Mouse (Mus musculus): ENCODE data around the gene Cacnb1. TPM values are rescaled to one million over a fixed set of nuclear protein-coding genes. Genes with fewer than 3 reads are reported as not detected.

Cacnb1 gene
- polyA plus RNA-seq, 1 experiment from 2014 or later = 9.0 TPM

GRCm38 (mm10) chr11:98050940-98051339, 28.1 kb upstream of the Cacnb1 start:
- H3K27me3 ChIP-seq (ENCODE audit: insufficient read depth, low read length) = peaks cover 14% of the 10 kb centered on the region
- WGBS = 21% methylated on average over 2 of the region's 2 CpGs

DNA sequence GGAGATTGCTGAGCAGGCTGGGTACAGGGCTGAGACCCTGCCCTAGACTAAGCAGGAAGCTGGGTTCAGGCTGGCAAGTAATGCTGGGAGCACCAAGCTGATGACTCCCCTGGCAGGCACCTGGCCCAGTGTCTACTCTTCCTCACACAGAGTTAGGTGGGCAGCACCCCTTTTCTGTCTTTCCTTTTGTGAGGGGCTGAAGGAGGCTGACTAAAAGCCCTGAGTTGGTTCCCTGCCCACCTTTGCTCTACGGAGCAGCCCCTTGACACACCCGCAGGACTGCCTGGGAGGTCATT, 27.6 kb upstream of the Cacnb1 start:
- Histone ChIP-seq H3K4me1 (replicated peaks; ENCODE audit: insufficient read depth, low read length) (peaks cover 11% of the 10 kb centered on the region), H3K9ac (ENCODE audit: low read depth, low read length) (no peak overlapping the region), H3K36me3 (ENCODE audit: insufficient read depth, low read length) (no peaks in the 10 kb centered on the region), H3K9me3 (replicated peaks; ENCODE audit: low read length) (no peaks in the 10 kb centered on the region), H3K27me3 (ENCODE audit: insufficient read depth, low read length) (peaks cover 14% of the 10 kb centered on the region), H3K27ac (no peak overlapping the region), H3K4me2 (ENCODE audit: low read length) (no peak overlapping the region), H3K4me3 (replicated peaks; ENCODE audit: low read depth, low read length) (no peak overlapping the region)
- WGBS = 21% methylated on average over 2 of the region's 2 CpGs
- no peak for TF ChIP-seq CTCF (IDR thresholded peaks at IDR 0.05; ENCODE audit: low read depth)
- DNase-seq (ENCODE audit: low spot score) = no peak
- ATAC-seq (replicated peaks; ENCODE audit: low FRiP score, low read depth) = no peak

More at GRCm38 (mm10) chr11:98050940-98051339, 28.1 kb upstream of the Cacnb1 start:
- DNase-seq (ENCODE audit: low spot score) = no peak
- no peak for TF ChIP-seq CTCF (IDR thresholded peaks at IDR 0.05; ENCODE audit: low read depth)
- H3K9ac ChIP-seq (ENCODE audit: low read depth, low read length) = no peak overlapping the region
- no peak overlapping the region for H3K4me3 ChIP-seq (replicated peaks; ENCODE audit: low read depth, low read length)
- ATAC-seq (replicated peaks; ENCODE audit: low FRiP score, low read depth) = no peak
- no peak overlapping the region for H3K27ac ChIP-seq
- no peaks in the 10 kb centered on the region for H3K36me3 ChIP-seq (ENCODE audit: insufficient read depth, low read length)
- no peak overlapping the region for H3K4me2 ChIP-seq (ENCODE audit: low read length)
- peaks cover 11% of the 10 kb centered on the region for H3K4me1 ChIP-seq (replicated peaks; ENCODE audit: insufficient read depth, low read length)
- H3K9me3 ChIP-seq (replicated peaks; ENCODE audit: low read length) = no peaks in the 10 kb centered on the region

DNA sequence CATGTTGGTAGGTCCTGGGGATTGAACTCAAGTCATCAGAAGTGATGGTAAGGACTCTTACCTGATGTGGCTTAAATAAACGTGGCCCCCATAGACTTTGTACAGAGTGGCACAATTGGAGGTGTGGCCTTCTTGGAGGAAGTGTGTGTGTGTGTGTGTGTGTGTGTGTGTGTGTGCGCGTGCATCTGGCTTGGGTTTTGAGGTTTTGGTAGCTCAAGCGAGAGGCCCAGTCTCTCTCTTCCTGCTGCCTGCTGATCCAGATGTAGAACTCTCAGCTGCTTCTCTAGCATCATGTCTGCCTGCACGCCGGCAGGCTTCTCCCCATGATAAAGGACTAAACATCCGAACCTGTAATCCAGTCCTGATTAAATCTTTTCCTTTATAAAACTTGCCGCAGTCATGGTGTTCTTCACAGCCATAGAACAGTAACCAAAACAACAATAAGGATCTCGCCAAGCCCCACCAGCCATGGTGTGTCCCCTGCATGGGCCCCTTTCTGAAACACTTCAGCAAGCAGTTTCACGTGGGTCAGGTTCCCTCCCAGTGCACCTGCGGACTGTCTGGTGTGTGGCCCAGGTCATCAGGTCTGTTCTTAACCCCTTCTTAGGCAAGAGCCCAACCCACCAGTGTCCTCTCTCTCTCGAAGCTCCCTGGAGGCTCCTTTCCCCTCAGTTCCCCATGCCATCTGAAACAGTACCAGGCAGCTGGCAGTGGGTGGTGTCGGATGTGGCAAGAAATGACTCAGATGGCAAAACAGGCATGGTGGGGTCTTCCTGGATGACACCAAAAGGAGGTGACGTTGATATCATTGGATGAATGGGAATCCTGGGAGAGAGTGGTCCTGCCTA, 27.1 kb upstream of the Cacnb1 start:
- no peaks in the 10 kb centered on the region for H3K9me3 ChIP-seq (replicated peaks; ENCODE audit: low read length)
- peaks cover 14% of the 10 kb centered on the region for H3K27me3 ChIP-seq (ENCODE audit: insufficient read depth, low read length)
- H3K36me3 ChIP-seq (ENCODE audit: insufficient read depth, low read length) = no peaks in the 10 kb centered on the region
- TF ChIP-seq CTCF (IDR thresholded peaks at IDR 0.05; ENCODE audit: low read depth) = no peak
- no peak overlapping the region for H3K4me3 ChIP-seq (replicated peaks; ENCODE audit: low read depth, low read length)
- H3K27ac ChIP-seq = no peak overlapping the region
- DNase-seq (ENCODE audit: low spot score) = no peak
- no peak overlapping the region for H3K9ac ChIP-seq (ENCODE audit: low read depth, low read length)
- H3K4me1 ChIP-seq (replicated peaks; ENCODE audit: insufficient read depth, low read length) = peaks cover 11% of the 10 kb centered on the region
- no peak for ATAC-seq (replicated peaks; ENCODE audit: low FRiP score, low read depth)
- H3K4me2 ChIP-seq (ENCODE audit: low read length) = no peak overlapping the region
- 56% methylated on average over 14 of the region's 14 CpGs for WGBS

GRCm38 (mm10) chr11:98047745-98048144, 24.9 kb upstream of the Cacnb1 start:
- Histone ChIP-seq H3K9ac (ENCODE audit: low read depth, low read length) (no peak overlapping the region), H3K27me3 (ENCODE audit: insufficient read depth, low read length) (peaks cover 13% of the 10 kb centered on the region), H3K36me3 (ENCODE audit: insufficient read depth, low read length) (no peaks in the 10 kb centered on the region), H3K9me3 (replicated peaks; ENCODE audit: low read length) (no peaks in the 10 kb centered on the region), H3K27ac (no peak overlapping the region), H3K4me3 (replicated peaks; ENCODE audit: low read depth, low read length) (no peak overlapping the region), H3K4me2 (ENCODE audit: low read length) (no peak overlapping the region), H3K4me1 (replicated peaks; ENCODE audit: insufficient read depth, low read length) (peaks cover 11% of the 10 kb centered on the region)
- TF ChIP-seq CTCF (IDR thresholded peaks at IDR 0.05; ENCODE audit: low read depth) = no peak
- whole genome bisulfite sequencing = 73% methylated on average over 4 of the region's 4 CpGs
- ATAC-seq (replicated peaks; ENCODE audit: low FRiP score, low read depth) (no peak), DNase-seq (ENCODE audit: low spot score) (no peak)

GRCm38 (mm10) chr11:98046466-98046865, 23.6 kb upstream of the Cacnb1 start:
- Histone ChIP-seq H3K9ac (ENCODE audit: low read depth, low read length) (no peak overlapping the region), H3K4me2 (ENCODE audit: low read length) (no peak overlapping the region), H3K36me3 (ENCODE audit: insufficient read depth, low read length) (no peaks in the 10 kb centered on the region), H3K4me1 (replicated peaks; ENCODE audit: insufficient read depth, low read length) (peaks cover 2% of the 10 kb centered on the region), H3K4me3 (replicated peaks; ENCODE audit: low read depth, low read length) (no peak overlapping the region), H3K27me3 (ENCODE audit: insufficient read depth, low read length) (peaks cover 3% of the 10 kb centered on the region; the same call in 1 of the 2 replicates), H3K9me3 (replicated peaks; ENCODE audit: low read length) (no peaks in the 10 kb centered on the region), H3K27ac (no peak overlapping the region)
- 0 out of 2 replicates have a peak, but pooled peaks have one; percentile 9 for TF ChIP-seq CTCF (IDR thresholded peaks at IDR 0.05; ENCODE audit: low read depth)
- 94% methylated on average over 1 of the region's 1 CpGs for WGBS
- DNase-seq (ENCODE audit: low spot score) (no peak), ATAC-seq (replicated peaks; ENCODE audit: low FRiP score, low read depth) (no peak)

DNA sequence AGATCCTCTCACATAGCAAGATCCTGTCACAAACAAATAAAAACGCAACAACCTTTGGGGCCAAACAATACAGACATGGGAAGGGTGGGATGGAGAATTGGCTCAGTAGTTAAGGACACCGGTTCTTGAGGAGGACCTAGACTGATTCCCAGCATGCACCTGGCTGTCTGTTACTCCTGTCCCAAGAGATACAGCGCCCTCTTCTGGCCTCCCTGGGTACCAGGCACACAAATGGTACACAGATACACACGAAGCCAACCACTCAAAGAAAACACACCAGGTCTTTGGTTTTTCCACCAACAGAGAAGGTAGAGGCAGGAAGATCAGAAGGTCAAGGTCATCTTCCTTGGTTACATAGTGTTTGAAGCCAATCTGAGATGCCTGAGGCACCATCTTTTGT, 22.8 kb upstream of the Cacnb1 start:
- no peak overlapping the region for H3K9ac ChIP-seq (ENCODE audit: low read depth, low read length)
- 67% methylated on average over 4 of the region's 4 CpGs for WGBS
- ATAC-seq (replicated peaks; ENCODE audit: low FRiP score, low read depth) (no peak), DNase-seq (ENCODE audit: low spot score) (no peak)
- peak; percentile 33; the same call in 1 of the 2 replicates for TF ChIP-seq CTCF (IDR thresholded peaks at IDR 0.05; ENCODE audit: low read depth)
- H3K4me2 ChIP-seq (ENCODE audit: low read length) = no peak overlapping the region
- H3K4me1 ChIP-seq (replicated peaks; ENCODE audit: insufficient read depth, low read length) = no peaks in the 10 kb centered on the region; the same call in 1 of the 2 replicates
- H3K27ac ChIP-seq = no peak overlapping the region
- no peaks in the 10 kb centered on the region for H3K9me3 ChIP-seq (replicated peaks; ENCODE audit: low read length)
- H3K36me3 ChIP-seq (ENCODE audit: insufficient read depth, low read length) = no peaks in the 10 kb centered on the region
- no peak overlapping the region for H3K4me3 ChIP-seq (replicated peaks; ENCODE audit: low read depth, low read length)
- H3K27me3 ChIP-seq (ENCODE audit: insufficient read depth, low read length) = no peaks in the 10 kb centered on the region; the same call in 1 of the 2 replicates
